Mouse (Mus musculus): Measurements from ENCODE around the gene Tmem136.

Gene Tmem136

GRCm38 (mm10) chr9:43071741-43072140 lies 44.6 kb downstream of the Tmem136 start:
- DNase-seq: peak; percentile 40

GRCm38 (mm10) chr9:43071176-43071575 lies 45.2 kb downstream of the Tmem136 start:
- peak; percentile 33 for DNase-seq

- peak; percentile 23 for DNase-seq
These were observed 45.8 kb downstream of the Tmem136 start for GRCm38 (mm10) chr9:43070566-43070965.

- peak; percentile 29 for DNase-seq
These were observed 46.2 kb downstream of the Tmem136 start for GRCm38 (mm10) chr9:43070153-43070552.

- peak; percentile 84 for DNase-seq
These were observed 48.5 kb downstream of the Tmem136 start for GRCm38 (mm10) chr9:43067896-43068295.

GRCm38 (mm10) chr9:43065231-43065630 lies 51.1 kb downstream of the Tmem136 start:
- peak; percentile 31 for DNase-seq

- DNase-seq: peak; percentile 81
These were observed 54.8 kb downstream of the Tmem136 start for GRCm38 (mm10) chr9:43061545-43061944.
